Mouse (Mus musculus) stomach, postnatal 0 days (tissue): ENCODE measurements around the gene Creb5.

Experiments
- CTCF ChIP-seq: IDR thresholded peaks from 2 replicates; pipeline ENCODE4 v1.5.1; 2016; ENCODE audit warnings: antibody characterized with exemption, low read depth, mild to moderate bottlenecking, moderate library complexity
- EP300 ChIP-seq: optimal IDR thresholded peaks from 2 replicates; pipeline ENCODE3; 2016; ENCODE audit warnings: antibody characterized with exemption

- TF ChIP-seq CTCF (no peak), EP300 (no peak)
These were observed 19.6 kb downstream of the Creb5 start for GRCm38 (mm10) chr6:53306710-53307109.
